Mouse (Mus musculus): Measurements from ENCODE around the gene Dusp16. TPM values are rescaled to one million over a fixed set of nuclear protein-coding genes. Genes with fewer than 3 reads are reported as not detected.

Dusp16 gene
- polyA plus RNA-seq, 1 experiment from 2014 or later, result 17.0 TPM

DNA sequence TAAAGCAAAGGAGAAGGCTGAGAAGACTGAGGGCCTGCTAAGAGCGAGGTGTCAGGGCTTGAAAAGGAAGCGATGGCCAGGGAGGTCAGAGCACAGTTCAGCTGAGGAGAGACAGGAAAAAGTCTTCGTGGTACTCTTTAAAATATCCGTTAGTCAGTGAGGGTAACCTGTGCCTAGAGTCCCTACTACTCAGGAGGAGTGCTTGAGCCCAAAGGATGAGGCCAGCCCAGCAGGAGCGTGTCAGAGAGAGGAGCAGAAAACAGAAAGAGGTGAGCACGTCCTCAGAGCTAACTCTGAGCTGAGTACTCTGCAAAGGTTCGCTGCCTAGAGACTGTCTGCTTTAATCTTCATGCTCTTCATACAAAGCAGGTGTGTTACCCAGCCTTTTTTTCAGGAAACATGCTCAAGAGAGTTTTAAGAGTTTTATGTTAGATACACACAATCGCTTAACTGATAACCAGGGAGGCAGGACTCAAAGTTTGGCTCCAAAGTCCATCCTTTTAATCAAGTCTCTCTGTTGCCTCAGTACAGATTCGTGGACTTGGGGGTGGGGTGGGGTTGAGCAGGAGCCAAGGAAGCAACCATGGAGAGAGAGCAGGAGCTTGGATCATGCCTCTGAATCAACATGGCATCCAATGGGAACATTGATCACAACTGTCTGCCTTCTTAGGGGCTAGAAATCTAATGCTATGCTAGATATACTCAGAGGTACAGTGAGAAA lies 68.4 kb downstream of the Dusp16 start:
- no peak overlapping the region for H3K27ac ChIP-seq (replicated peaks)
- no peak overlapping the region for H3K4me2 ChIP-seq (replicated peaks)
- no peak for ATAC-seq (ENCODE audit: low FRiP score, low read depth)
- WGBS, result 85% methylated on average over 9 of the region's 9 CpGs
- H3K36me3 ChIP-seq, result peaks cover 28% of the 10 kb centered on the region
- H3K9me3 ChIP-seq, result no peaks in the 10 kb centered on the region
- no peak overlapping the region for H3K4me3 ChIP-seq
- H3K9ac ChIP-seq (replicated peaks), result no peak overlapping the region
- H3K27me3 ChIP-seq, result no peaks in the 10 kb centered on the region
- no peaks in the 10 kb centered on the region for H3K4me1 ChIP-seq

DNA sequence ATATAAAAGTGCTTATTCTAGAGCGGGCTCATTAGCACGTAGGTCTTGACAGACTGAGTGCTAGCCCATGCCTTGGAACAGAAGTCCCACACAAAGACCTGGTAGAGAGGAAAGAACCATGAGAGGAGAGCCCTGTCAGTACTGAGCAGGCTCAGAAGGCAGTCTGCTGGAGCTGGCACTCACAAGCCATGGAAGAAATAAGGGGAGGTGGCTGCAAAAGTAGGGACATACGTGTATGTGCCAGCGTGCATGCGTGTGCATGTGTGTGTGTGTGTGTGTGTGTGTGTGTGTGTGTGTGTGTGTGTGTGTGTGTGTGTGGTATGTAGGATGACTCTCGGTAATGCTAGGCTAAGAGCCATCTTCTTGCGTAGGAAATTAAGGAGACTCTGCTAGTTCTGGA lies 69.1 kb downstream of the Dusp16 start:
- H3K36me3 ChIP-seq, result peaks cover 35% of the 10 kb centered on the region
- WGBS, result 97% methylated on average over 7 of the region's 7 CpGs
- no peak overlapping the region for H3K4me3 ChIP-seq

DNA sequence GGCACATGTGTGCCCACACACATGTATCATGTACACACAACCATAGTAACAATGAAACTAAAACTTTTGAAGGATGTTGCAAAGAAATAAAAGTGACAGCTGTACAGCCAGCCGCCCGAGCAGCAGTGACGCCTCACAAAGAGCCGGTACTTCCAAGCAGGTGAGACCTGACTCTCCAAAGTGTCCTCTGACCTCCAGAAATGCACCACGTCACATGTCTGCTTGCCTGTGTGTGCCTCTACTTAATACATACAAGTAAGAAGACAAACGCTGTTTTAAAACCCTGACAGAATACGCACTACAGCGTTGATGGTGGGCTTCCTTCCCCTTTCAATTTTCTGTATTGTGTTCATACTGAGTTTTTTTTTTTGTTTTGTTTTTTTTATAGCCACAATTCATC lies 69.5 kb downstream of the Dusp16 start:
- Histone ChIP-seq H3K36me3 (peaks cover 39% of the 10 kb centered on the region), H3K4me1 (no peaks in the 10 kb centered on the region), H3K9ac (replicated peaks) (no peak overlapping the region), H3K4me2 (replicated peaks) (no peak overlapping the region), H3K27me3 (no peaks in the 10 kb centered on the region), H3K4me3 (no peak overlapping the region), H3K9me3 (no peaks in the 10 kb centered on the region), H3K27ac (replicated peaks) (no peak overlapping the region)
- WGBS, result 92% methylated on average over 8 of the region's 8 CpGs
- no peak for ATAC-seq (ENCODE audit: low FRiP score, low read depth)

More for the DNA sequence above, 69.1 kb downstream of the Dusp16 start:
- no peak for ATAC-seq (ENCODE audit: low FRiP score, low read depth)
- Histone ChIP-seq H3K27me3 (no peaks in the 10 kb centered on the region), H3K4me2 (replicated peaks) (no peak overlapping the region), H3K9ac (replicated peaks) (no peak overlapping the region), H3K27ac (replicated peaks) (no peak overlapping the region), H3K4me1 (no peaks in the 10 kb centered on the region), H3K9me3 (no peaks in the 10 kb centered on the region)

DNA sequence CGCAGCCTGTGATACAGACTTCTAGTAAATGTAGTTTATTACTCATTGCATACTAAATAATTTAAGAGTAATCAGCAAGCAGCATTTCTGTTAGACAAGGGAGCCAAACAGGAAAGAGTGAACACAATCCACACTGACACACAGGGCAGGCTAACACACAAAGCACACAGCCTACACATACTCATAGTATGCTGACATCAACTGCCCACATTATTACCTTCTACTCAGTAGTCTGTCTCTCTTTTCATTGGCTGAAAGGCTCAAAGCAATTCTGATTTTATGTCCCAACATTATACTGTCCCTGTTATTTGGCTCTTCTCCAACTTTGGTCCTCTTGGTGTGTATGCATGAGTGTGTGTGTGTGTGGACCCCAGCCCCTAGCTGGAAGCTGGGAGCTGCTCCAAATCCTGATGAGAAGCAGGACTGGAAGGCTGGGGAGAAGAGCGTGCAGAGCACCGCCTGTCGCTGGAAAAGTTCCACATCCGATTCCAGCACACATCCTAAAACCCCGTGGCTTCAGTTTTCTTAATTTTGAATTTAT lies 70.6 kb downstream of the Dusp16 start:
- Histone ChIP-seq H3K4me3 (no peak overlapping the region), H3K27me3 (no peaks in the 10 kb centered on the region), H3K9ac (replicated peaks) (no peak overlapping the region), H3K27ac (replicated peaks) (no peak overlapping the region), H3K4me1 (no peaks in the 10 kb centered on the region), H3K4me2 (replicated peaks) (no peak overlapping the region), H3K36me3 (peaks cover 50% of the 10 kb centered on the region), H3K9me3 (no peaks in the 10 kb centered on the region)
- no peak for ATAC-seq (ENCODE audit: low FRiP score, low read depth)
- 93% methylated on average over 6 of the region's 6 CpGs for WGBS

DNA sequence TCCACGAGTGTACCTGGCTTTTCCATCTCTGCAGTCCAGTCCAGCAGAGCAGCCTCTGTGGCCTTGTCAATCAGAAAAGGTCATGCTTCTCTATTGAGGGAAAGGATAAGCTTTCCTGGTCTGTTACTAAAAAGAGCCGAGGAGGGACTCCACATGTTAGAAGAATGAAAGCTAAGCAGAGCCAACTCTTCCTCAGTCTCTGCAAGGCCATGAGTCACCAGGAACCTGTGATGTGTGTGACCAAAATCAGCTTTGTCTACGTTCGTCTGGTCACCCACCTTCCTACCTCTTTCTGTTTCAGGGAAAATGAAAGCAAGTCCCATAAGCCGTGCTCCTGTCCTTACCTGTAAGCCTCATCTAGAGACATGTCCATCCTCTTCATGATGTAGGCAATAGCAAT lies 72.3 kb downstream of the Dusp16 start:
- no peaks in the 10 kb centered on the region for H3K27me3 ChIP-seq
- no peaks in the 10 kb centered on the region for H3K9me3 ChIP-seq
- H3K36me3 ChIP-seq, result peaks cover 53% of the 10 kb centered on the region
- no peaks in the 10 kb centered on the region for H3K4me1 ChIP-seq
- no peak for ATAC-seq (ENCODE audit: low FRiP score, low read depth)
- WGBS, result 88% methylated on average over 5 of the region's 5 CpGs
- no peak overlapping the region for H3K4me3 ChIP-seq
- H3K27ac ChIP-seq (replicated peaks), result no peak overlapping the region
- no peak overlapping the region for H3K4me2 ChIP-seq (replicated peaks)
- H3K9ac ChIP-seq (replicated peaks), result no peak overlapping the region

DNA sequence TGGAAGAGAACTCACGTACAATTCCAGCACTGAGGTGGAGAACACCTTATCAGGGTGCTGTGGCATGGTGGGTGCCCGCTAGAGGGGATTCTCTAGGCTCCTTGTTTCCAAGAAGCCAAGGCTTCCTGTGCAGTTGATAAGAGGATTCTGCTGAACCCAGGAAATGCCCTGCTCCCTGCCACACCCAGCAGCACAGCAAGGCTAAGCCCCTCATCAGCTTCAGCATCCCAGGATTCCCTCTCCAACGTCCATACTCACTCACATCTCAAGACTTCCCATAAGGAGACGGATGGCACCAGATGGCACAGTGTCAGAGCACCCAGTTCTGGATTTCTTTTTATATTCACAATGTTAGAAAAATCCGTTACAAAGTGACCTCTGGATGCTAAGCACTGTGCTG lies 73.3 kb downstream of the Dusp16 start:
- H3K4me2 ChIP-seq (replicated peaks), result no peak overlapping the region
- H3K4me1 ChIP-seq, result no peaks in the 10 kb centered on the region
- no peak overlapping the region for H3K9ac ChIP-seq (replicated peaks)
- no peak overlapping the region for H3K27ac ChIP-seq (replicated peaks)
- H3K4me3 ChIP-seq, result no peak overlapping the region
- no peak for ATAC-seq (ENCODE audit: low FRiP score, low read depth)
- no peaks in the 10 kb centered on the region for H3K9me3 ChIP-seq
- WGBS, result 87% methylated on average over 5 of the region's 5 CpGs
- peaks cover 48% of the 10 kb centered on the region for H3K36me3 ChIP-seq
- H3K27me3 ChIP-seq, result no peaks in the 10 kb centered on the region

DNA sequence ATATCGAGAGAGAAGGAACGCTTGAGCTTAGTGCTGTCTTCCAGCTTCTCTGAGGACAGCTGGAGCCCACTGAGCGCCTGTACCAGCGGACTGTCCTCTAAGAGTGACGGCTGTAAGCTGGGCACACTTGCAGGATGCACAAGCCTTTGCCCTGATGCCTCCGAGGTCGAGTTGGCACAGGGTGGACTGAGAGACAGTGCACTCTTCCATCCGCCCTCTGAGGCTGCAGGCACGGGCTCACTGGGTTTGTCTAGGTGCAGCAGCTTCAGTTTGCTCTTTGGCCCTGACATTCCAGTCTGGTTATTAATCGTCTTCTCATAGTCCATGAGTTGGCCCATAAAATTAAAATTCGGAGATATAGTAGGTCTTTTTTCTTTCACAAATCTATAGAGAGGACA lies 73.8 kb downstream of the Dusp16 start:
- Histone ChIP-seq H3K9ac (replicated peaks) (no peak overlapping the region), H3K36me3 (peaks cover 48% of the 10 kb centered on the region), H3K4me1 (no peaks in the 10 kb centered on the region), H3K9me3 (no peaks in the 10 kb centered on the region), H3K4me2 (replicated peaks) (no peak overlapping the region), H3K4me3 (no peak overlapping the region), H3K27me3 (no peaks in the 10 kb centered on the region), H3K27ac (replicated peaks) (no peak overlapping the region)
- 94% methylated on average over 11 of the region's 11 CpGs for WGBS
- no peak for ATAC-seq (ENCODE audit: low FRiP score, low read depth)

DNA sequence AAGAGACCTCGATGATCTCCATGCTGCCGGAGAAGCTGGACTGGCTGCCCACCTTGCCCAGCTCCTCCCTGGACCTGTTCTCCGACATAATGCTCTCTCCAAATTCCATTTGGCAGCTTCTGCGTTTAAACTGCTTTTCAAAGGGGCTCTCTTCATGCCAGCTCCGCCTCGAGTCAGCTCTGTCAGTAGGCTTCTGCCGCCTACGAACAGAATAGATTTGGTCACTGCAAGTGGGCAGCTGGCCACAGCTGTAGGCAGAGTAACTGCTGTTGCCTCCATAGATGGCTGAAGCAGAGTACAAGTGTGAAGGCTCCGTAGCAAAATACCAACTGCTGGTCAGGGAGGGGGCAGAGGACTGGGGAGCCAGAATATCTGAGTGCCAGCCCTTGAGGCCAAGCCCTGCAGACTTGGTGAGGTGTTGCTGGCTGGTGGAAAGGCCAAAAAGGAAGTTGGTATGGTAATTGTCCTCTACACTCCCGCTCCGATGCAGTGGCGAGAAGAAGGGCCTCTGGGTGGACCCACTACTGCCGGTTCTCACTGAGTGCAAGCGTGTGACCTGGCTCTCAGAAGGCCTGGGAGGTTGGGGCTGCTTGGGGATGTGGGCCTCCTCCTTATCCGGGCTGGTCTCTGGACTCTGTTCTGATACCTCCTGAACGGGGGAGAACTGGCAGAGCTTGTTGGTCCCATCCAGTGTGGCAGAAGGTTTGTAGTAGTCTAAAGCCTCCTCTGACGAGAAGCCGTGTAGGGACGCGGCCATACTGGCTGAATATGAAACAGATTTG lies 74.3 kb downstream of the Dusp16 start:
- H3K9me3 ChIP-seq, result no peaks in the 10 kb centered on the region
- H3K27ac ChIP-seq (replicated peaks), result no peak overlapping the region
- no peak overlapping the region for H3K4me2 ChIP-seq (replicated peaks)
- 91% methylated on average over 20 of the region's 20 CpGs for WGBS
- no peaks in the 10 kb centered on the region for H3K27me3 ChIP-seq
- no peak overlapping the region for H3K4me3 ChIP-seq
- H3K9ac ChIP-seq (replicated peaks), result no peak overlapping the region
- peaks cover 45% of the 10 kb centered on the region for H3K36me3 ChIP-seq
- no peaks in the 10 kb centered on the region for H3K4me1 ChIP-seq
- ATAC-seq (ENCODE audit: low FRiP score, low read depth), result no peak

DNA sequence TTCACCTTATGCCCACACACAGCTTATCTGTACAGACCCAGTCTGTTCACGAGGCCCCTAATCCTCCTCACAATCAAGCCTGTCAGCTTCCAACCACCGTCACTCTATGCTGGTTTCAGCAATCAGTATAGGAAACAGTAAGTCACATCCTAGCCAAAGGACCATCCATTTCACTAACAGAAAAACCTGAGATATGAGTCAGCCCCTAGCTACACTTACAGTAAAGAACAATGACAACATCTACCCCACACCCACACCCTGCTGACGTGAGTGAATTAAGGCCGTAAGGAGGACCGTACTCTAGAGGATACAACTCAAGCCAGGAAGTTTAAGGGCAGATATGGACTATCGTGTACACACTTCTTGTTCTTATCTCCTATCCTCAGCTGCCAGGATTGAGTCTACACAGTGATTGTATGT lies 76.2 kb downstream of the Dusp16 start:
- no peak overlapping the region for H3K4me2 ChIP-seq (replicated peaks)
- H3K4me1 ChIP-seq, result no peaks in the 10 kb centered on the region
- H3K4me3 ChIP-seq, result no peak overlapping the region
- no peak overlapping the region for H3K9ac ChIP-seq (replicated peaks)
- H3K36me3 ChIP-seq, result peaks cover 45% of the 10 kb centered on the region
- no peak overlapping the region for H3K27ac ChIP-seq (replicated peaks)
- ATAC-seq (ENCODE audit: low FRiP score, low read depth), result no peak
- H3K27me3 ChIP-seq, result no peaks in the 10 kb centered on the region
- WGBS, result 83% methylated on average over 6 of the region's 6 CpGs
- H3K9me3 ChIP-seq, result no peaks in the 10 kb centered on the region

DNA sequence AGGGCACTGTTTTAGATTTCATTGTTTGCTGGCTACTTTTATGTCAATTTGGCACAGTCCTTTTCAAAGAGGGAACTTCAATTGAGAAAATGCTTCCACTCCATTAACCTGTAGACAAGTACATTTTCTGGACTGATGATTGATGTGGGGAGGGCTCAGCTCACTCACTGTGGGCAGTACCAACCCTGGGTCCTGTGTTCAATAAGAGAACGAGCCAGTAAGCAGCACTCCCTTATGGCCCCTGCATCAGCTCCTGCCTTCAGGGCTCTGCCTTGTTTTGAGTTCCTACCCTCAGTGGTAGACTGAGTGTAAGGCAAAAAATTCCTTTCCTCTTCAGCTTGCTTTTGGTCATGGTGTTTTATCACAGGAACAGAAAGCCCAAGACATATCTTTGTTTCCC lies 78.5 kb downstream of the Dusp16 start:
- WGBS, result 78% methylated on average over 1 of the region's 1 CpGs
- Histone ChIP-seq H3K27me3 (no peaks in the 10 kb centered on the region), H3K27ac (replicated peaks) (no peak overlapping the region), H3K4me2 (replicated peaks) (no peak overlapping the region), H3K36me3 (peaks cover 31% of the 10 kb centered on the region), H3K9ac (replicated peaks) (no peak overlapping the region), H3K4me1 (no peaks in the 10 kb centered on the region), H3K4me3 (no peak overlapping the region), H3K9me3 (no peaks in the 10 kb centered on the region)
- ATAC-seq (ENCODE audit: low FRiP score, low read depth), result no peak

DNA sequence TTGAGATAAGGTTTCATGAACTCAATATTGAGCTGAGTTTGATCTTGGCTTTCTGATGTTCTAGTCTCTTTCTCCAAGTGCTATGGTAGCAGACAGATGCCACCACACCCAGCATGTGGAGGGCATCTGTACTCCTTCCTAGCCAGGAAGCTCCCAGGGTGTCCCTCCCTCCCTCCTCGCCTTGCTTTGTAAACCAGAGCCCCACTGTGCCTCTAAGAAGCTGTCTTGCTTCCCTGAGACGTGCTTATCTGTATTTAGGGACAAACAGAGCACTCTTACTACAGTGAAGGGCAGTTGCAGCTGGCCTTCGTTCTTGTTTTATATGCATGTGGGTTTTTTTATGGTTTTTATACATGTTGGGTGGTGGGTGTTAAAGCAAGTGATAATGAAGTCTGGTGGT lies 79.1 kb downstream of the Dusp16 start:
- no peaks in the 10 kb centered on the region for H3K9me3 ChIP-seq
- 40% methylated on average over 3 of the region's 3 CpGs for WGBS

DNA sequence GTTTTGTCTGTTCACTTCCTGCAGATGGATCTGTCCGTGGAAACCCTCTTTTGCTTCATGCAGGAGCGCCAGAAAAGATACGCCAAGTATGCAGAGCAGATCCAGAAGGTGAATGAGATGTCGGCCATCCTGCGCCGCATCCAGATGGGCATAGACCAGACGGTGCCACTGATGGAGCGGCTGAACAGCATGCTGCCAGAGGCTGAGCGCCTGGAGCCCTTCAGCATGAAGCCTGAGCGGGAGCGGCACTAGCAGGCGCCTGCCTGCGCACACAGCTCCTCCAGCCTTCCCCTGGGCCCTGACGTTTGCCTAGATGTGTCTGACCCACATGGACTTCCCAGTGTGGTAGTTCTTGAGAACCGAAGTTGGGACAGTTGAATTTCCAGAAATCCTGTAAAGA lies 82.4 kb downstream of the Dusp16 start:
- no peaks in the 10 kb centered on the region for H3K27me3 ChIP-seq
- H3K9me3 ChIP-seq, result no peaks in the 10 kb centered on the region
- no peak for ATAC-seq (ENCODE audit: low FRiP score, low read depth)
- no peak overlapping the region for H3K4me2 ChIP-seq (replicated peaks)
- no peak overlapping the region for H3K9ac ChIP-seq (replicated peaks)
- H3K4me3 ChIP-seq, result no peak overlapping the region
- H3K36me3 ChIP-seq, result no peaks in the 10 kb centered on the region; the same call in 1 of the 2 replicates
- no peaks in the 10 kb centered on the region for H3K4me1 ChIP-seq
- 89% methylated on average over 15 of the region's 15 CpGs for WGBS
- no peak overlapping the region for H3K27ac ChIP-seq (replicated peaks)

More for the DNA sequence above, 79.1 kb downstream of the Dusp16 start:
- no peaks in the 10 kb centered on the region for H3K4me1 ChIP-seq
- peaks cover 25% of the 10 kb centered on the region for H3K36me3 ChIP-seq
- H3K4me2 ChIP-seq (replicated peaks), result no peak overlapping the region
- H3K9ac ChIP-seq (replicated peaks), result no peak overlapping the region
- H3K27ac ChIP-seq (replicated peaks), result no peak overlapping the region
- ATAC-seq (ENCODE audit: low FRiP score, low read depth), result no peak
- H3K4me3 ChIP-seq, result no peak overlapping the region
- no peaks in the 10 kb centered on the region for H3K27me3 ChIP-seq

Measured in midbrain, embryonic 12.5 days (tissue).